Mouse (Mus musculus) erythroblast, embryonic 14.5 days (primary cell): ENCODE results near the gene Sfrp2. TPM values are rescaled to one million over a fixed set of nuclear protein-coding genes. Genes with fewer than 3 reads are reported as not detected.

Experiments used
- H3K27me3 ChIP-seq: 2 replicates; pipeline ENCODE4 v1.6.1; 2012; ENCODE audit warnings: inconsistent platforms; ENCODE audit not compliant: control insufficient read depth
- H3K36me3 ChIP-seq: 2 replicates; pipeline ENCODE4 v1.6.1; 2012; ENCODE audit warnings: mild to moderate bottlenecking, inconsistent platforms; ENCODE audit not compliant: control insufficient read depth
- H3K4me1 ChIP-seq: 2 replicates; pipeline ENCODE4 v1.6.1; 2012; ENCODE audit warnings: inconsistent platforms; ENCODE audit not compliant: control insufficient read depth
- H3K4me3 ChIP-seq: replicated peaks from 2 replicates; pipeline ENCODE3; 2012; ENCODE audit warnings: moderate library complexity, mild to moderate bottlenecking, inconsistent platforms
- H3K9me3 ChIP-seq: 2 replicates; pipeline ENCODE4 v1.6.1; 2012; ENCODE audit warnings: low read length, inconsistent platforms, mixed read lengths; ENCODE audit not compliant: control insufficient read depth
- GATA1 ChIP-seq: IDR thresholded peaks from 2 replicates; pipeline ENCODE4 v1.6.1; 2012; ENCODE audit warnings: low read length, inconsistent platforms, mixed read lengths
- TAL1 ChIP-seq: IDR thresholded peaks from 3 replicates; pipeline ENCODE4 v1.6.1; 2012; ENCODE audit warnings: low read length, inconsistent platforms, mixed read lengths
- polyA plus RNA-seq: library from polyadenylated mRNA; stranded (reverse); fragments of >175 nt; gene quantifications from 2 replicates; pipeline ENCODE4 v1.2.3, GENCODE M21; 2012

Gene Sfrp2
- polyA plus RNA-seq, 1 experiment, result not detected

- Histone ChIP-seq H3K4me1 (no peaks in the 10 kb centered on the region), H3K27me3 (peaks cover 30% of the 10 kb centered on the region), H3K36me3 (no peaks in the 10 kb centered on the region), H3K9me3 (no peaks in the 10 kb centered on the region), H3K4me3 (no peak overlapping the region)
- TF ChIP-seq TAL1 (no peak), GATA1 (no peak)
Observed at GRCm38 (mm10) chr3:83787086-83787485, 21.0 kb downstream of the Sfrp2 start.

GRCm38 (mm10) chr3:83787776-83788305 lies 21.7 kb downstream of the Sfrp2 start:
- H3K4me3 ChIP-seq, result no peak overlapping the region
- peaks cover 30% of the 10 kb centered on the region for H3K27me3 ChIP-seq
- H3K4me1 ChIP-seq, result no peaks in the 10 kb centered on the region
- H3K36me3 ChIP-seq, result no peaks in the 10 kb centered on the region
- no peaks in the 10 kb centered on the region for H3K9me3 ChIP-seq
- TF ChIP-seq TAL1 (no peak), GATA1 (no peak)

GRCm38 (mm10) chr3:83789651-83790451 lies 23.7 kb downstream of the Sfrp2 start:
- Histone ChIP-seq H3K27me3 (peaks cover 30% of the 10 kb centered on the region), H3K9me3 (no peaks in the 10 kb centered on the region), H3K36me3 (no peaks in the 10 kb centered on the region), H3K4me3 (peak overlapping the region; percentile 25), H3K4me1 (no peaks in the 10 kb centered on the region)
- TF ChIP-seq TAL1, result no peak
- no peak for TF ChIP-seq GATA1

DNA sequence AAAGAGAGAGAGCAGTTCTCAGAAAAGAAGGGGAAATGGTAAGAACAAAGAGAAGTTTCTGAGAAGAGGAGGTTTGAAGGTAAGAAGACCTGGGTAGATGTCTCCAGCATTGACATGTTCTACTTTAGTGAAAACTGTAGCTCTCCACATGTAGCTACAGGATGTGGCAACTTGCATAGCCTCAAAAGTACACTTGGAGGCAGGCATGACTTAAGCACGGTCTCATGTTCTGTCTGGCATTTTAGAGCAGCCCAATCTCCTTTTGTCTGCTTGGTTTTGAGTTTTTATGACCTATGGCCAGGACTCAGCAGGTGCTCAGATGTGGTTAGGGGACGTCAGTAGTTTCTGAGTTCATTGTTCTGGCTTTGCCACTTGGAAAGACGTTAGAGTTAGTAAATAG lies 25.3 kb downstream of the Sfrp2 start:
- Histone ChIP-seq H3K27me3 (peaks cover 30% of the 10 kb centered on the region), H3K4me3 (no peak overlapping the region), H3K9me3 (no peaks in the 10 kb centered on the region), H3K36me3 (no peaks in the 10 kb centered on the region), H3K4me1 (no peaks in the 10 kb centered on the region)
- TF ChIP-seq TAL1 (no peak), GATA1 (no peak)

- Histone ChIP-seq H3K36me3 (no peaks in the 10 kb centered on the region), H3K4me1 (no peaks in the 10 kb centered on the region)
- TF ChIP-seq TAL1 (no peak), GATA1 (no peak)
Observed at GRCm38 (mm10) chr3:83797098-83797497, 31.0 kb downstream of the Sfrp2 start.

GRCm38 (mm10) chr3:83797828-83798227 lies 31.7 kb downstream of the Sfrp2 start:
- no peaks in the 10 kb centered on the region for H3K4me1 ChIP-seq
- H3K4me3 ChIP-seq, result no peak overlapping the region
- no peaks in the 10 kb centered on the region for H3K27me3 ChIP-seq
- no peaks in the 10 kb centered on the region for H3K36me3 ChIP-seq
- TF ChIP-seq GATA1 (no peak), TAL1 (no peak)
- H3K9me3 ChIP-seq, result peaks cover 8% of the 10 kb centered on the region; the same call in 1 of the 2 replicates

More at GRCm38 (mm10) chr3:83797098-83797497, 31.0 kb downstream of the Sfrp2 start:
- Histone ChIP-seq H3K27me3 (no peaks in the 10 kb centered on the region), H3K9me3 (peaks cover 4% of the 10 kb centered on the region; the same call in 1 of the 2 replicates), H3K4me3 (no peak overlapping the region)

DNA sequence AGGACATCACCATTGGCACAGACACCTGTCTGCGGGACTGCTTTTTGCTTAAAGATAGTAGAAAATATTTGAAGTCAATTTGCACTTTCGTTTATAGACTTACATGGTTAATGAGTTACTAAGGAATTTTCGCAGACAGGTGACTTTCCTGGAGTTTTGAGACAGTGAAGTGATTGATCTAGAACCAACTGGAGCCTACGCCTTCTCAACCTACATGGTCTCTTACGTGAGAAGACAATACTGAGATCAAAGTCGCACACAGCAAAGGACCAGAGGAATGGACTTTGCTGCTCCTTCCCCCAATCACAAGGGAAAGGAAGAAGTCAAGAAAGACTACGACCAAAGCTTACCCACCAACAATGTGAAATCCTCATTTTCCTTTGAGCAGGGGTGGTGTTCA lies 33.4 kb downstream of the Sfrp2 start:
- no peaks in the 10 kb centered on the region for H3K4me1 ChIP-seq
- H3K36me3 ChIP-seq, result no peaks in the 10 kb centered on the region
- no peak overlapping the region for H3K4me3 ChIP-seq
- H3K9me3 ChIP-seq, result peaks cover 8% of the 10 kb centered on the region; the same call in 1 of the 2 replicates
- TF ChIP-seq TAL1 (no peak), GATA1 (no peak)
- no peaks in the 10 kb centered on the region for H3K27me3 ChIP-seq

DNA sequence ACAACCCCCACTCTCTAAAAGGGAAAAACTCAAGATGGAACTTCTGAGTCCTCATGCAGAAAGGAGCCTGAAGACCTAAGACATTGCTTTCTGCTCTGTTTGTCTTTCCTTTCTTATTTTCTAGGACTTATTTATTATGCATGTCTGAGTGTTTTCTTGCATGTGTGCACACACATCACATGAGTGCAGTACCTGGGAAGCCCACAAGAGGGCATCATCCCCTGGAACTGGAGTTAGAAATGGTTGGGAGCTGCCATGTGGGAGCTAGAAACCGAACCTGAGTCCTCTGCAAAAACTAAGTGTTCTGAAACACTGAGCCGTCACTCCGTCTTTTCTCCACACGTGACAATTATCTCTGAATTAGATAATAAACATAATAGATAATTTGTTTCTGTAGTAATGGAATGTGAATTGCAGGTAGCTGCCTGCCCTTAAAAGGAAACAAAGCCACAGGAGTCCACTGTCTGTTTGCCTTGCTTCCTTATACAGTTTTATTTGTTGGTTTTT lies 35.6 kb downstream of the Sfrp2 start:
- Histone ChIP-seq H3K27me3 (no peaks in the 10 kb centered on the region), H3K4me1 (no peaks in the 10 kb centered on the region), H3K9me3 (peaks cover 8% of the 10 kb centered on the region; the same call in 1 of the 2 replicates), H3K36me3 (no peaks in the 10 kb centered on the region), H3K4me3 (no peak overlapping the region)
- TF ChIP-seq TAL1, result no peak
- TF ChIP-seq GATA1, result no peak

GRCm38 (mm10) chr3:83808483-83808882 lies 42.4 kb downstream of the Sfrp2 start:
- H3K27me3 ChIP-seq, result no peaks in the 10 kb centered on the region
- TF ChIP-seq TAL1 (no peak), GATA1 (no peak)
- no peak overlapping the region for H3K4me3 ChIP-seq
- no peaks in the 10 kb centered on the region for H3K36me3 ChIP-seq
- no peaks in the 10 kb centered on the region for H3K4me1 ChIP-seq
- H3K9me3 ChIP-seq, result no peaks in the 10 kb centered on the region
